Mouse (Mus musculus): Measurements from ENCODE around the gene Rpusd1.

GRCm38 (mm10) chr17:25728009-25728270 is 470 bp downstream of the Rpusd1 start:
- TF ChIP-seq POU5F1 (IDR thresholded peaks at IDR 0.05; ENCODE audit: borderline replicate concordance, low read length) (no peak), CTCF (conservative IDR thresholded peaks at IDR 0.05; ENCODE audit: low read length) (no peak), NANOG (IDR thresholded peaks at IDR 0.05; ENCODE audit: borderline replicate concordance, low read length) (no peak)
